ENCODE assay signal across 15 mouse cellular contexts in genomic region chr6:138620786-138621185, GRCm38 (mm10). TPM values are rescaled to one million over a fixed set of nuclear protein-coding genes. Genes with fewer than 3 reads are reported as not detected.
"Had no signal": no experiment of that assay in that cellular context is flagged by ENCODE, and none has a peak within 500 bp of the region (broad histone marks: within the 10 kb centered on the region; RNA-seq: fewer than 3 reads in every experiment).

No protein-coding gene starts in this region.

- DNase-seq: kidney, adult 9 months; kidney, postnatal 14 days; kidney, postnatal 4 days; liver; lung, adult 18-20 months; lung, postnatal 10 days; lung, postnatal 36 days; retina, postnatal 1 day; thymus, adult 2 months; thymus, postnatal 25 days had no signal

- ATAC-seq: liver, embryonic 12.5 days; midbrain, embryonic 13.5 days; midbrain, embryonic 16.5 days had no signal

RNA-seq across cellular contexts. Expression of gene Igbp1b, which starts 37.6 kb away (rescaled TPM):
- total RNA-seq: monocyte, adult 5-6 weeks; neutrophil, adult 5-6 weeks had no signal

RNA-seq across cellular contexts. Expression of gene Lmo3, which starts 39.0 kb away (rescaled TPM):
- total RNA-seq: monocyte, adult 5-6 weeks; neutrophil, adult 5-6 weeks had no signal
